Mouse (Mus musculus): ENCODE data around the gene Gnl2. TPM values are rescaled to one million over a fixed set of nuclear protein-coding genes. Genes with fewer than 3 reads are reported as not detected.

Gnl2 gene
- polyA plus RNA-seq (2014; fragmentation: Nextera tagmentation; extraction: Ambion mirVana) = 89.6 and 99.9 TPM in 2 replicates

- no peaks in the 10 kb centered on the region for H3K27me3 ChIP-seq (ENCODE audit: control insufficient read depth, insufficient read depth, low read length)
- no peak for ATAC-seq (ENCODE audit: low read depth)
These were observed at the start of gene Gnl2 for GRCm38 (mm10) chr4:125015806-125016635. TSS of gene Gnl2 (plus strand) at chr4:125016585.

GRCm38 (mm10) chr4:124968711-124969110, 47.7 kb upstream of the Gnl2 start:
- H3K9me3 ChIP-seq (ENCODE audit: control insufficient read depth, low read length) = no peaks in the 10 kb centered on the region
- H3K9ac ChIP-seq (replicated peaks; ENCODE audit: low read depth, low read length) = no peak overlapping the region
- H3K27me3 ChIP-seq (ENCODE audit: control insufficient read depth, insufficient read depth, low read length) = no peaks in the 10 kb centered on the region
- no peak overlapping the region for H3K4me2 ChIP-seq (ENCODE audit: low read depth, low read length)
- WGBS = 66% methylated on average over 6 of the region's 6 CpGs
- no peaks in the 10 kb centered on the region for H3K36me3 ChIP-seq (ENCODE audit: control insufficient read depth, insufficient read depth, low read length)
- H3K4me1 ChIP-seq (ENCODE audit: control insufficient read depth, insufficient read depth, low read length) = no peaks in the 10 kb centered on the region
- ATAC-seq (ENCODE audit: low read depth) = no peak
- H3K27ac ChIP-seq (ENCODE audit: low read depth, low read length) = no peak overlapping the region
- no peak overlapping the region for H3K4me3 ChIP-seq (ENCODE audit: low read depth, low read length)

More at GRCm38 (mm10) chr4:125015806-125016635, at the start of gene Gnl2:
- H3K9ac ChIP-seq (replicated peaks; ENCODE audit: low read depth, low read length) = no peak within 1 kb of the TSS
- H3K4me3 ChIP-seq (ENCODE audit: low read depth, low read length) = no peak within 1 kb of the TSS
- WGBS = 93% methylated on average over 10 of the region's 10 CpGs
- H3K27ac ChIP-seq (ENCODE audit: low read depth, low read length) = no peak within 1 kb of the TSS
- H3K36me3 ChIP-seq (ENCODE audit: control insufficient read depth, insufficient read depth, low read length) = no peaks in the 10 kb centered on the region
- H3K9me3 ChIP-seq (ENCODE audit: control insufficient read depth, low read length) = no peaks in the 10 kb centered on the region
- no peak within 1 kb of the TSS for H3K4me2 ChIP-seq (ENCODE audit: low read depth, low read length)
- no peaks in the 10 kb centered on the region for H3K4me1 ChIP-seq (ENCODE audit: control insufficient read depth, insufficient read depth, low read length)

- H3K4me1 ChIP-seq (ENCODE audit: control insufficient read depth, insufficient read depth, low read length) = no peaks in the 10 kb centered on the region
- ATAC-seq (ENCODE audit: low read depth) = no peak
- no peak overlapping the region for H3K4me2 ChIP-seq (ENCODE audit: low read depth, low read length)
- H3K27ac ChIP-seq (ENCODE audit: low read depth, low read length) = no peak overlapping the region
- no peaks in the 10 kb centered on the region for H3K27me3 ChIP-seq (ENCODE audit: control insufficient read depth, insufficient read depth, low read length)
- no peak overlapping the region for H3K4me3 ChIP-seq (ENCODE audit: low read depth, low read length)
- H3K9ac ChIP-seq (replicated peaks; ENCODE audit: low read depth, low read length) = no peak overlapping the region
- 85% methylated on average over 7 of the region's 7 CpGs for WGBS
- no peaks in the 10 kb centered on the region for H3K36me3 ChIP-seq (ENCODE audit: control insufficient read depth, insufficient read depth, low read length)
- no peaks in the 10 kb centered on the region for H3K9me3 ChIP-seq (ENCODE audit: control insufficient read depth, low read length)
These were observed 47.1 kb upstream of the Gnl2 start for GRCm38 (mm10) chr4:124969219-124969848.

GRCm38 (mm10) chr4:124970194-124970593, 46.2 kb upstream of the Gnl2 start:
- ATAC-seq (ENCODE audit: low read depth) = no peak
- H3K27me3 ChIP-seq (ENCODE audit: control insufficient read depth, insufficient read depth, low read length) = no peaks in the 10 kb centered on the region
- H3K9ac ChIP-seq (replicated peaks; ENCODE audit: low read depth, low read length) = no peak overlapping the region
- no peaks in the 10 kb centered on the region for H3K9me3 ChIP-seq (ENCODE audit: control insufficient read depth, low read length)
- H3K4me1 ChIP-seq (ENCODE audit: control insufficient read depth, insufficient read depth, low read length) = no peaks in the 10 kb centered on the region
- WGBS = 76% methylated on average over 11 of the region's 11 CpGs
- no peak overlapping the region for H3K27ac ChIP-seq (ENCODE audit: low read depth, low read length)
- no peak overlapping the region for H3K4me2 ChIP-seq (ENCODE audit: low read depth, low read length)
- no peak overlapping the region for H3K4me3 ChIP-seq (ENCODE audit: low read depth, low read length)
- H3K36me3 ChIP-seq (ENCODE audit: control insufficient read depth, insufficient read depth, low read length) = no peaks in the 10 kb centered on the region

GRCm38 (mm10) chr4:124970677-124971076, 45.7 kb upstream of the Gnl2 start:
- no peak overlapping the region for H3K4me2 ChIP-seq (ENCODE audit: low read depth, low read length)
- no peak for ATAC-seq (ENCODE audit: low read depth)
- no peaks in the 10 kb centered on the region for H3K9me3 ChIP-seq (ENCODE audit: control insufficient read depth, low read length)
- no peaks in the 10 kb centered on the region for H3K4me1 ChIP-seq (ENCODE audit: control insufficient read depth, insufficient read depth, low read length)
- no peaks in the 10 kb centered on the region for H3K27me3 ChIP-seq (ENCODE audit: control insufficient read depth, insufficient read depth, low read length)
- H3K36me3 ChIP-seq (ENCODE audit: control insufficient read depth, insufficient read depth, low read length) = no peaks in the 10 kb centered on the region
- H3K9ac ChIP-seq (replicated peaks; ENCODE audit: low read depth, low read length) = no peak overlapping the region
- H3K27ac ChIP-seq (ENCODE audit: low read depth, low read length) = no peak overlapping the region
- H3K4me3 ChIP-seq (ENCODE audit: low read depth, low read length) = no peak overlapping the region
- 28% methylated on average over 5 of the region's 5 CpGs for WGBS

- Histone ChIP-seq H3K36me3 (ENCODE audit: control insufficient read depth, insufficient read depth, low read length) (no peaks in the 10 kb centered on the region), H3K9me3 (ENCODE audit: control insufficient read depth, low read length) (no peaks in the 10 kb centered on the region), H3K4me2 (ENCODE audit: low read depth, low read length) (no peak overlapping the region), H3K27ac (ENCODE audit: low read depth, low read length) (no peak overlapping the region), H3K4me1 (ENCODE audit: control insufficient read depth, insufficient read depth, low read length) (no peaks in the 10 kb centered on the region), H3K9ac (replicated peaks; ENCODE audit: low read depth, low read length) (no peak overlapping the region), H3K27me3 (ENCODE audit: control insufficient read depth, insufficient read depth, low read length) (no peaks in the 10 kb centered on the region), H3K4me3 (ENCODE audit: low read depth, low read length) (no peak overlapping the region)
- 89% methylated on average over 8 of the region's 8 CpGs for WGBS
- no peak for ATAC-seq (ENCODE audit: low read depth)
These were observed 45.3 kb upstream of the Gnl2 start for GRCm38 (mm10) chr4:124971094-124971493.

- Histone ChIP-seq H3K9me3 (ENCODE audit: control insufficient read depth, low read length) (no peaks in the 10 kb centered on the region), H3K36me3 (ENCODE audit: control insufficient read depth, insufficient read depth, low read length) (no peaks in the 10 kb centered on the region), H3K27ac (ENCODE audit: low read depth, low read length) (no peak overlapping the region), H3K4me3 (ENCODE audit: low read depth, low read length) (no peak overlapping the region), H3K4me2 (ENCODE audit: low read depth, low read length) (no peak overlapping the region), H3K9ac (replicated peaks; ENCODE audit: low read depth, low read length) (no peak overlapping the region), H3K4me1 (ENCODE audit: control insufficient read depth, insufficient read depth, low read length) (no peaks in the 10 kb centered on the region), H3K27me3 (ENCODE audit: control insufficient read depth, insufficient read depth, low read length) (no peaks in the 10 kb centered on the region)
- WGBS = 52% methylated on average over 9 of the region's 9 CpGs
- ATAC-seq (ENCODE audit: low read depth) = no peak
These were observed 44.1 kb upstream of the Gnl2 start for GRCm38 (mm10) chr4:124972316-124972715.

- no peak overlapping the region for H3K4me3 ChIP-seq (ENCODE audit: low read depth, low read length)
- 84% methylated on average over 2 of the region's 2 CpGs for WGBS
These were observed 43.1 kb upstream of the Gnl2 start for GRCm38 (mm10) chr4:124973296-124973695.

GRCm38 (mm10) chr4:124978201-124978600, 38.2 kb upstream of the Gnl2 start:
- no peak for ATAC-seq (ENCODE audit: low read depth)
- Histone ChIP-seq H3K9me3 (ENCODE audit: control insufficient read depth, low read length) (no peaks in the 10 kb centered on the region), H3K9ac (replicated peaks; ENCODE audit: low read depth, low read length) (no peak overlapping the region), H3K4me1 (ENCODE audit: control insufficient read depth, insufficient read depth, low read length) (no peaks in the 10 kb centered on the region), H3K36me3 (ENCODE audit: control insufficient read depth, insufficient read depth, low read length) (no peaks in the 10 kb centered on the region), H3K4me3 (ENCODE audit: low read depth, low read length) (no peak overlapping the region), H3K4me2 (ENCODE audit: low read depth, low read length) (no peak overlapping the region), H3K27ac (ENCODE audit: low read depth, low read length) (no peak overlapping the region), H3K27me3 (ENCODE audit: control insufficient read depth, insufficient read depth, low read length) (peaks cover 4% of the 10 kb centered on the region; the same call in 1 of the 2 replicates)
- 38% methylated on average over 5 of the region's 5 CpGs for WGBS

More at GRCm38 (mm10) chr4:124973296-124973695, 43.1 kb upstream of the Gnl2 start:
- H3K36me3 ChIP-seq (ENCODE audit: control insufficient read depth, insufficient read depth, low read length) = no peaks in the 10 kb centered on the region
- H3K27me3 ChIP-seq (ENCODE audit: control insufficient read depth, insufficient read depth, low read length) = no peaks in the 10 kb centered on the region
- ATAC-seq (ENCODE audit: low read depth) = no peak
- H3K27ac ChIP-seq (ENCODE audit: low read depth, low read length) = no peak overlapping the region
- no peaks in the 10 kb centered on the region for H3K9me3 ChIP-seq (ENCODE audit: control insufficient read depth, low read length)
- H3K4me2 ChIP-seq (ENCODE audit: low read depth, low read length) = no peak overlapping the region
- no peak overlapping the region for H3K9ac ChIP-seq (replicated peaks; ENCODE audit: low read depth, low read length)
- H3K4me1 ChIP-seq (ENCODE audit: control insufficient read depth, insufficient read depth, low read length) = no peaks in the 10 kb centered on the region

Measured in neural tube, embryonic 14.5 days (tissue).